In genomic region chr3:19960570-19961114, GRCm38 (mm10) we compare ENCODE assay signal across 21 mouse cellular contexts. TPM values are rescaled to one million over a fixed set of nuclear protein-coding genes. Genes with fewer than 3 reads are reported as not detected.
DNase-seq lines count a peak whose midpoint lies in the region; ATAC-seq and TF ChIP-seq lines count a peak whose summit lies in the region.
"Had no signal": no experiment of that assay in that cellular context is flagged by ENCODE, and none has a peak within 500 bp of the region (broad histone marks: within the 10 kb centered on the region; RNA-seq: fewer than 3 reads in every experiment).

No protein-coding gene starts in this region.

- no peak overlapping the region for H3K9ac ChIP-seq in embryonic facial prominence, embryonic 13.5 days
- H3K9ac ChIP-seq in heart, embryonic 16.5 days (ENCODE audit: low read length) = no peak overlapping the region
- H3K9ac ChIP-seq in liver, embryonic 16.5 days (ENCODE audit: low read depth, low read length) = no peak overlapping the region
- H3K9ac ChIP-seq in liver, embryonic 12.5 days = no peak overlapping the region
- H3K9ac ChIP-seq: forebrain, postnatal 0 days; liver, embryonic 15.5 days; midbrain, embryonic 13.5 days; neural tube, embryonic 15.5 days had no signal

- no peaks in the 10 kb centered on the region for H3K36me3 ChIP-seq in embryonic facial prominence, embryonic 13.5 days
- H3K36me3 ChIP-seq in embryonic facial prominence, embryonic 10.5 days (replicated peaks) = no peaks in the 10 kb centered on the region
- H3K36me3 ChIP-seq in heart, embryonic 16.5 days (ENCODE audit: control insufficient read depth, insufficient read depth) = no peaks in the 10 kb centered on the region
- no peaks in the 10 kb centered on the region for H3K36me3 ChIP-seq in liver, embryonic 16.5 days (ENCODE audit: control insufficient read depth, insufficient read depth)
- no peaks in the 10 kb centered on the region for H3K36me3 ChIP-seq in liver, embryonic 12.5 days
- H3K36me3 ChIP-seq in myocyte (ENCODE audit: control insufficient read depth, insufficient read depth) = no peaks in the 10 kb centered on the region
- H3K36me3 ChIP-seq: liver, embryonic 15.5 days; midbrain, embryonic 13.5 days; neural tube, embryonic 15.5 days had no signal

- no peak for TF ChIP-seq POLR2A in myocyte (IDR thresholded peaks at IDR 0.05; ENCODE audit: insufficient read length, low read depth)

- no peak for DNase-seq in embryonic facial prominence, embryonic 10.5 days (ENCODE audit: low spot score)
- no peak for DNase-seq in heart, adult 9 months (ENCODE audit: low spot score in 2 of 2)
- DNase-seq: adrenal gland, postnatal 36 days; cerebellum, adult 8-10 months; forebrain, postnatal 0 days; kidney, postnatal 25 days; left cerebral cortex, postnatal 4 days; lung, postnatal 10 days had no signal

- no peak for ATAC-seq in embryonic facial prominence, embryonic 13.5 days (ENCODE audit: insufficient number of reproducible peaks, insufficient read depth, low FRiP score, low TSS enrichment, low read depth)
- no peak for ATAC-seq in heart, embryonic 16.5 days (replicated peaks; ENCODE audit: extremely low read depth, insufficient read depth, low FRiP score)
- no peak for ATAC-seq in liver, embryonic 16.5 days (ENCODE audit: low read depth)
- ATAC-seq in liver, embryonic 12.5 days = no peak
- ATAC-seq in megakaryocyte, adult 5-6 weeks (ENCODE audit: poor library complexity, severe bottlenecking) = no peak
- ATAC-seq: forebrain, postnatal 0 days; inflammation-experienced regulatory T-cells, adult 6 months; midbrain, embryonic 13.5 days had no signal

- WGBS in embryonic facial prominence, embryonic 13.5 days = 52% methylated on average over 3 of the region's 3 CpGs
- 71% methylated on average over 3 of the region's 3 CpGs for WGBS in embryonic facial prominence, embryonic 10.5 days
- 60% methylated on average over 3 of the region's 3 CpGs for WGBS in heart, embryonic 16.5 days
- 46% methylated on average over 3 of the region's 3 CpGs for WGBS in liver, embryonic 16.5 days (ENCODE audit: insufficient replicate concordance)
- WGBS in liver, embryonic 12.5 days (ENCODE audit: insufficient replicate concordance) = 61% methylated on average over 3 of the region's 3 CpGs

- H3K4me1 ChIP-seq in embryonic facial prominence, embryonic 13.5 days = peaks cover 12% of the 10 kb centered on the region
- peaks cover 17% of the 10 kb centered on the region for H3K4me1 ChIP-seq in embryonic facial prominence, embryonic 10.5 days
- H3K4me1 ChIP-seq in heart, embryonic 16.5 days (ENCODE audit: control insufficient read depth, insufficient read depth, low read length) = peaks cover 26% of the 10 kb centered on the region
- H3K4me1 ChIP-seq in liver, embryonic 16.5 days (ENCODE audit: control insufficient read depth, low read depth, low read length) = no peaks in the 10 kb centered on the region
- H3K4me1 ChIP-seq in liver, embryonic 12.5 days = no peaks in the 10 kb centered on the region
- H3K4me1 ChIP-seq: neural tube, embryonic 15.5 days had no signal

- no peak overlapping the region for H3K4me2 ChIP-seq in embryonic facial prominence, embryonic 13.5 days
- H3K4me2 ChIP-seq in heart, embryonic 16.5 days (ENCODE audit: low read depth, low read length) = no peak overlapping the region
- peak overlapping the region; percentile 9; the same call in 1 of the 2 replicates for H3K4me2 ChIP-seq in liver, embryonic 16.5 days (ENCODE audit: low read depth, low read length)
- H3K4me2 ChIP-seq in liver, embryonic 12.5 days = no peak overlapping the region
- H3K4me2 ChIP-seq in myocyte (ENCODE audit: low read depth) = peak overlapping the region; percentile 44
- H3K4me2 ChIP-seq: liver, embryonic 15.5 days; midbrain, embryonic 13.5 days; neural tube, embryonic 15.5 days had no signal

- no peak overlapping the region for H3ac ChIP-seq in myocyte (ENCODE audit: control insufficient read depth, insufficient read length)

- H3K27me3 ChIP-seq in embryonic facial prominence, embryonic 13.5 days = no peaks in the 10 kb centered on the region
- no peaks in the 10 kb centered on the region for H3K27me3 ChIP-seq in embryonic facial prominence, embryonic 10.5 days (replicated peaks; ENCODE audit: low read depth, poor library complexity, severe bottlenecking)
- no peaks in the 10 kb centered on the region for H3K27me3 ChIP-seq in heart, embryonic 16.5 days (ENCODE audit: control insufficient read depth, insufficient read depth, low read length)
- no peaks in the 10 kb centered on the region for H3K27me3 ChIP-seq in liver, embryonic 16.5 days (ENCODE audit: control insufficient read depth, insufficient read depth, low read depth, low read length)
- no peaks in the 10 kb centered on the region for H3K27me3 ChIP-seq in liver, embryonic 12.5 days (replicated peaks)
- no peaks in the 10 kb centered on the region for H3K27me3 ChIP-seq in myocyte (ENCODE audit: control insufficient read depth, insufficient read depth, insufficient read length)
- H3K27me3 ChIP-seq: liver, embryonic 15.5 days; midbrain, embryonic 13.5 days; neural tube, embryonic 15.5 days had no signal

- no peak overlapping the region for H3K4me3 ChIP-seq in embryonic facial prominence, embryonic 13.5 days
- H3K4me3 ChIP-seq in embryonic facial prominence, embryonic 10.5 days = no peak overlapping the region
- no peak overlapping the region for H3K4me3 ChIP-seq in heart, embryonic 16.5 days (ENCODE audit: low read length)
- no peak overlapping the region for H3K4me3 ChIP-seq in liver, embryonic 16.5 days (ENCODE audit: low read depth, low read length)
- H3K4me3 ChIP-seq in liver, embryonic 12.5 days = no peak overlapping the region
- no peak overlapping the region for H3K4me3 ChIP-seq in myocyte
- H3K4me3 ChIP-seq: liver, embryonic 15.5 days; midbrain, embryonic 13.5 days; neural tube, embryonic 15.5 days had no signal

- no peaks in the 10 kb centered on the region for H3K9me3 ChIP-seq in embryonic facial prominence, embryonic 13.5 days
- H3K9me3 ChIP-seq in embryonic facial prominence, embryonic 10.5 days = no peaks in the 10 kb centered on the region
- no peaks in the 10 kb centered on the region for H3K9me3 ChIP-seq in heart, embryonic 16.5 days (replicated peaks; ENCODE audit: control insufficient read depth, low read length)
- no peaks in the 10 kb centered on the region for H3K9me3 ChIP-seq in liver, embryonic 16.5 days (replicated peaks; ENCODE audit: control insufficient read depth, low read length)
- no peaks in the 10 kb centered on the region for H3K9me3 ChIP-seq in liver, embryonic 12.5 days (replicated peaks)
- H3K9me3 ChIP-seq: liver, embryonic 15.5 days; midbrain, embryonic 13.5 days; neural tube, embryonic 15.5 days had no signal

- no peaks in the 10 kb centered on the region for H3K79me2 ChIP-seq in myocyte (ENCODE audit: control insufficient read depth, insufficient read depth)

- H3K27ac ChIP-seq in embryonic facial prominence, embryonic 13.5 days = 0 out of 2 replicates have a peak overlapping the region, but pooled peaks have one; percentile 8
- H3K27ac ChIP-seq in embryonic facial prominence, embryonic 10.5 days (replicated peaks) = no peak overlapping the region
- H3K27ac ChIP-seq in heart, embryonic 16.5 days (ENCODE audit: low read length) = peak overlapping the region; percentile 51; the same call in 1 of the 2 replicates
- peak overlapping the region; percentile 48 for H3K27ac ChIP-seq in liver, embryonic 16.5 days (ENCODE audit: low read length)
- H3K27ac ChIP-seq in liver, embryonic 12.5 days = no peak overlapping the region
- H3K27ac ChIP-seq: liver, embryonic 15.5 days; midbrain, embryonic 13.5 days; neural tube, embryonic 15.5 days; stomach, postnatal 0 days had no signal

TF ChIP-seq in myocyte, 11 proteins besides CTCF, POLR2A, EP300 and RAD21:
- TF ChIP-seq CEBPB (IDR thresholded peaks at IDR 0.05; ENCODE audit: insufficient read depth, poor library complexity, severe bottlenecking) (no peak), MYOG (IDR thresholded peaks at IDR 0.05; ENCODE audit: control insufficient read depth in 1 of 3, insufficient read depth in 1 of 3, insufficient read length in 2 of 3, low read depth in 2 of 3) (no peak), USF1 (IDR thresholded peaks at IDR 0.05; ENCODE audit: low read depth) (no peak), TCF3 (IDR thresholded peaks at IDR 0.05; ENCODE audit: insufficient read length, low read depth) (no peak), SRF (IDR thresholded peaks at IDR 0.05; ENCODE audit: control insufficient read depth, insufficient read length, low read depth) (no peak), E2F4 (IDR thresholded peaks at IDR 0.05; ENCODE audit: insufficient read depth) (no peak), REST (IDR thresholded peaks at IDR 0.05; ENCODE audit: insufficient read depth, insufficient read length) (no peak), TCF12 (IDR thresholded peaks at IDR 0.05; ENCODE audit: insufficient read depth, poor library complexity, severe bottlenecking) (no peak), POLR2AphosphoS2 (IDR thresholded peaks at IDR 0.05; ENCODE audit: insufficient read length, low read depth) (no peak), MYOD1 (IDR thresholded peaks at IDR 0.05; ENCODE audit: control insufficient read depth in 1 of 3, insufficient read length in 2 of 3, low read depth in 2 of 3) (no peak), MAX (IDR thresholded peaks at IDR 0.05; ENCODE audit: low read depth) (no peak)
TF ChIP-seq in myocyte: peak in this region for 0.

RNA-seq across cellular contexts. Expression of gene Cp, which starts 3.8 kb away (rescaled TPM):
- polyA plus RNA-seq in embryonic facial prominence, embryonic 13.5 days (2015; fragmentation: Nextera tagmentation; extraction: Ambion mirVana) = 1.7 and 2.6 TPM in 2 replicates
- 3.8 and 4.2 TPM in 2 replicates for polyA plus RNA-seq in embryonic facial prominence, embryonic 10.5 days (2016; fragmentation: Nextera tagmentation; extraction: Ambion mirVana)
- 1.9 and 2.3 TPM in 2 replicates for polyA plus RNA-seq in heart, embryonic 16.5 days (2015; fragmentation: Nextera tagmentation; extraction: Ambion mirVana)
- polyA plus RNA-seq in liver, embryonic 16.5 days (2015; fragmentation: Nextera tagmentation; extraction: Ambion mirVana) = 65.7 and 75.8 TPM in 2 replicates
- polyA plus RNA-seq in liver, embryonic 12.5 days (2016; fragmentation: Nextera tagmentation; extraction: Ambion mirVana) = 0.68 and 0.77 TPM in 2 replicates
- 3.7 TPM for polyA plus RNA-seq in myocyte (2012; fragmentation: generic; extraction: Trizol)
- total RNA-seq in megakaryocyte, adult 5-6 weeks (2015) = 1.0 and 3.0 TPM in 2 replicates
- total RNA-seq in megakaryocyte, adult 5-6 weeks (2017) = 3.0 and 3.6 TPM in 2 replicates
- total RNA-seq: hematopoietic stem cell, adult 5-6 weeks; MEL had no signal

Comparison
In these comparisons a context has a peak if more than half of its experiments do, and no peak if none do; other contexts are left out.
1. H3K27ac ChIP-seq: peak in embryonic facial prominence, embryonic 13.5 days (single experiment), heart, embryonic 16.5 days (single experiment) and liver, embryonic 16.5 days (single experiment); none in embryonic facial prominence, embryonic 10.5 days (single experiment) and liver, embryonic 12.5 days (single experiment).
2. H3K4me2 ChIP-seq: peak in liver, embryonic 16.5 days (single experiment) and myocyte (single experiment); none in embryonic facial prominence, embryonic 13.5 days (single experiment), heart, embryonic 16.5 days (single experiment) and liver, embryonic 12.5 days (single experiment).
3. RNA of gene Cp, which starts 3.8 kb away (polyA plus RNA-seq): 65.7 to 75.8 TPM in liver, embryonic 16.5 days; 3.8 to 4.2 TPM in embryonic facial prominence, embryonic 10.5 days, 3.7 TPM in myocyte (single experiment), 1.9 to 2.3 TPM in heart, embryonic 16.5 days, 1.7 to 2.6 TPM in embryonic facial prominence, embryonic 13.5 days and 0.68 to 0.77 TPM in liver, embryonic 12.5 days; every median in the first group is over 10 times any median in the second.